Mouse (Mus musculus) layer of hippocampus, postnatal 10 days (tissue): ENCODE measurements around the gene Crybg1. TPM values are rescaled to one million over a fixed set of nuclear protein-coding genes. Genes with fewer than 3 reads are reported as not detected.
"Not testable (repeated sequence)": the region's sequence is repeated elsewhere in the genome, so short reads cannot be mapped to it uniquely, and the experiment has no call there.

Experiments used
- DNase-seq, 2 experiments: peaks; one replicate each; pipeline ENCODE4 v3.0.0; 2021; ENCODE audit warnings: low spot score in 2 of 2
- total RNA-seq, 2 experiments: library from RNA; stranded (reverse); gene quantifications; 2 replicates each; pipeline ENCODE4 v1.2.3; 2021

Gene Crybg1
- total RNA-seq, 2 experiments from 2014 or later: 0.51 to 0.87 TPM

GRCm38 (mm10) chr10:43977353-43977752, 171.3 kb downstream of the Crybg1 start:
- no peak for DNase-seq

GRCm38 (mm10) chr10:43973244-43973643, 175.4 kb downstream of the Crybg1 start:
- no peak for DNase-seq

DNA sequence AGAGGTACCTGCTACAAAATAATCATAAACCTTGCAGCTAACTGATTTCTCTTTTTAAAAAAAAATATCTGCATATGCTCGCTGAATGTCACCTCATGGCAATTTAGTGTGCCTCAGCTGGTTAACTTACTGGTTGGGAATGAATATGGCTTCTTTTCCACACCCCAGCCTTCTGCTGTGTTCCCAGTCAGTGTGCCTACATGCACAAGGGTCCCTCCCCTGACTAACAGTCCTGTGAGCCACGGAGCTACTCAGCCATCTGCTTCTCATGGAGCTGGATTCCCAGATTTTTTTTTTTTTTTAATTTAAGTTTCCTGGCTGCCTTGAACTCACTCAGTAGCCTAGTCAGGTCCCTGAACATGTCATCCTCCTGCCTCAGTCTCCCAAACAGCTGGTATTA, 183.7 kb downstream of the Crybg1 start:
- no peak for DNase-seq

- DNase-seq: peak; percentile 73 to 75
Observed at GRCm38 (mm10) chr10:43953942-43954341, 194.7 kb downstream of the Crybg1 start.

GRCm38 (mm10) chr10:43945435-43945834, 203.2 kb downstream of the Crybg1 start:
- no peak for DNase-seq

- DNase-seq: no peak
Observed at GRCm38 (mm10) chr10:43943736-43944135, 204.9 kb downstream of the Crybg1 start.

DNA sequence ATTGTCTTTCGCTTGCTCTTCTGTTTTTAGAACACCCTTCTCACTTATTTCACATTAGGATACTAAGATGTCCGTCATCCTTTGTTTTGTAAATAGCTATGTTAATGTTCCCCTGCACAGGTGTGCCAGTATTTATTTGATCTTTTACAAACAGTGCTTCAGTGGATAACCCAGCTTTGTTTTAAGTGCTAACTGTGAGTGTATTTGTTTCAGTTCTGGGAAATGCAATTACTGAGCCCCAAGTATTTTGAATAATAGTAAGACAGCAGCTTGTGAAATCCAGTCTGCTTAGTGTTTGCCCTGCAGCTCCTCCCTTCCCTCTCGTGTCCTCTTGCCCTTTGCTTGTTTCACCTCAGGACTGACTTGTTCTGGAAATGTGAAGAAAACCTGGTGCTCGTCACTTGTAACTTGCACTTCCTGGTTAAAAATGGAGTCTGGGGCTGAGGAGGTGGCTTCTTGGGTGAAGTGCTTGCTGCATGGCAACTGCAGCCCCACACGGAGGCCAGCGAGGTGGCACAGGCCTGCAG, 209.5 kb downstream of the Crybg1 start:
- no peak for DNase-seq

GRCm38 (mm10) chr10:43928596-43928995, 220.1 kb downstream of the Crybg1 start:
- DNase-seq: no peak

DNA sequence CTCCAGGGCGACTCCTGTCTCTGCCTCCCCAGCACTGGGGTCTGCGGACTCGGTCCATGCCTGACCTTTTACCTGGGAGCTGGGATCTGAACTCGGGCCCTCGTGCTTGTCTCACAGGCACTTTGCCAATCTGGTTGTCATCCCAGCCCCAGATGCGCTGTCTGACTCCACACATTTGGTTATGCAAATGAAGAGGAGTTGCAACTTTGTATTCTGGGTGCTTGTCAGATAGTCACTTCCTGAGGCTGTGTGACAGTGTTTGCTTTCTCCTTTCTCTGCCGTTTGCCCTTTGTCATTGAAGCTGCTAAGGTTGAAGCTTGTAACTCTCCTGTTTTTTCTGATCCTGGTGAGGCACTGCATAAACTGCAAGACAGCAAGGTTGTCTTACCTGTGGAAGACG, 220.9 kb downstream of the Crybg1 start:
- no peak for DNase-seq

DNA sequence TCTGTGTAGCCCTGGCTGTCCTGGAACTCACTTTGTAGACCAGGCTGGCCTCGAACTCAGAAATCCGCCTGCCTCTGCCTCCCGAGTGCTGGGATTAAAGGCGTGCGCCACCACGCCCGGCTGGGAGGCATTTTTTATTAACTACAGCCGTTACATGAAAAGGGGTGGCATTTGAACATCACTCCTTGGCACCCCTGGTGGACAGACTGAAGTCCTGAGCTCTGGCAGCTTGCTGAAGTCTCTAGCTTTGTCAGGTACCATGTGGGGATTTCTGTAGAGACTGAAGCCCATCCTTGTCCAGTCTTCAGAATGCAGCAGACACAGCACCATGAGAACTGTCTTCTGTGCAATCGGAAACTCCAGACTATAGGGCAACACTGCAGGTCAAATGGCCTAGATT, 222.9 kb downstream of the Crybg1 start:
- not testable (repeated sequence) for DNase-seq

GRCm38 (mm10) chr10:43923096-43923495, 225.6 kb downstream of the Crybg1 start:
- DNase-seq: no peak

GRCm38 (mm10) chr10:43918696-43919608, 229.7 kb downstream of the Crybg1 start:
- peak; percentile 92 for DNase-seq

GRCm38 (mm10) chr10:43916737-43917136, 231.9 kb downstream of the Crybg1 start:
- DNase-seq: no peak

GRCm38 (mm10) chr10:43916181-43916580, 232.5 kb downstream of the Crybg1 start:
- DNase-seq: no peak

DNA sequence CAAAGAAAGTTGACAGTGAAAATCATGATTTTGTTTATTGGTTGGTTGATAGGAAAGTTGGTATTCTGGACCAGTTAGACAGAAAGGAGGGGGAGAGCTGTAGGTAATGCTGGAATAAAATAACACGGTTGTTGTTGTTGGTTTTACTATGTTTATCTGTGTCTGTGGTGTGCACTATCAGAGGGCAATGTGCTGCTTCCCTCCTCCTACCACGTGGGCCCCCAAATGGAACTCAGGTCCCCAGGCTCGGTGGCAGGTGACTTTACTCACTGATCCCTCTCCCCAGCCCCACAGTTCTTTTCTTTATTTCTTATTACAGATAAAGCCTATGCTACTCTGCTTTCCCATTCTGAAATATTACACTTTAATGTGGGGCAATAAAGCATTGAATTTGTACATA, 236.4 kb downstream of the Crybg1 start:
- DNase-seq: no peak

DNA sequence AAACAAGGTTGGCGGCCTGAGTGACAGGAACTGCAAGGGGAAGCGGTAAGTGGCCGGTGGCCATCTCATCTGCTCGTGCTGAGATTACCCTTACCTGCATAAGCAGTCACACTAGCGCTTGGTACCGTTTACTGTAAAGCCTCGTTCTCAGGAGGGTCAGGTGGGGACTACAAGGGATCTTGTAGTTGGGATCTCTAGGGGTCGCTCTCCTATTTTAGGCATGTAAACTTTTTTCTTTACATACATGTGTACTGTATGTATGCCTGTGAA, 237.8 kb downstream of the Crybg1 start:
- DNase-seq: no peak

DNA sequence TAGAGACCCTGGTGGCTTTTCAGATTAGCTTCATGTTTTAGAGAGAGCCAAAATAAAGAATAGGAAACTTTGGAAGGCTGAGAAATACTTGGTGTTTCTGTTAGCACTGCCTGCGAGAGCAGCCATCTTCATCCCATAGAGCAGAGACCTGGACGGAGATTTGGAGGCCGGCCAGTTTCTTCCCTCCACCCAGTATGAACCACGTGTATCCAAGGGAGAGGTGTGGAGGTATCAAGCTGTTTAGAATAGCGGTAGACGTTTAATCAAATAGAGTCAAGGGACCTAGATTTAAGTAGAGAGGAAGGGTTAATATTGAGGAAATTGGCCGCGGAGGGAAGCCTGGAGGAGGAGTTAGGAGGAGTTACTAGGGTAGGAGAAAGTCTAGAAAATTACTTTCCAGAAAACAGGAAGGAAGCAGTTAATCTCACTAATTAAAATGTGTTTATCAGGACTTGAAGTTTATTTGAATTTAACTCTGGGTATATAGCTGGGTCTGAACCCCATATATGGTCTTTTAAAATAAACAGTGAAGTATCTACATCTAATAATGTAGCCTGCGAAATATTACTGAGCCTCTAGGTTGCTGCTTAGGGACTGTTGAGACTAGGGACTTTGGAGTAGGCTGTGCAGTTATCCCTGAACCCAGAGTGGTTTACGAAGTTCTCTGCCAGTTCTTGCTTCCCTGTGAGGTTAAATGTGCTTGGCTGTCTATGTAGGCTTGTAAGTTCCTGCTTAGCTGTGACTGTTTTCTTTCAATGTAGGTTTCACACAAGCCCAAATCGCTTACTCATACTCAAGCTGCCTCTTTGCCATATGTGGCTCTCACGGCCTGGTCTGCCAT, 238.4 kb downstream of the Crybg1 start:
- DNase-seq: no peak

- no peak for DNase-seq
Observed at GRCm38 (mm10) chr10:43904569-43904968, 244.1 kb downstream of the Crybg1 start.

- peak; percentile 96 for DNase-seq
Observed at GRCm38 (mm10) chr10:43901578-43902194, 247.0 kb downstream of the Crybg1 start, which contains the start of the genes Qrsl1 and Rtn4ip1. Gene Qrsl1, minus strand, starts transcription at chr10:43901745. Gene Rtn4ip1, plus strand, starts transcription at chr10:43901807.

- DNase-seq: no peak
Observed at GRCm38 (mm10) chr10:43900883-43901570, 247.6 kb downstream of the Crybg1 start.
